Mouse (Mus musculus) central nervous system, embryonic 14 days (tissue): ENCODE measurements around the gene Svs6. TPM values are rescaled to one million over a fixed set of nuclear protein-coding genes. Genes with fewer than 3 reads are reported as not detected.

Source experiments
- polyA plus RNA-seq: library from polyadenylated mRNA; depleted of rRNA; stranded (reverse); fragments of >200 nt; gene quantifications from 2 replicates; pipeline ENCODE4 v1.2.3, GENCODE M21; 2012; rRNA removed

Gene Svs6
- polyA plus RNA-seq: not detected in 2 replicates

DNA sequence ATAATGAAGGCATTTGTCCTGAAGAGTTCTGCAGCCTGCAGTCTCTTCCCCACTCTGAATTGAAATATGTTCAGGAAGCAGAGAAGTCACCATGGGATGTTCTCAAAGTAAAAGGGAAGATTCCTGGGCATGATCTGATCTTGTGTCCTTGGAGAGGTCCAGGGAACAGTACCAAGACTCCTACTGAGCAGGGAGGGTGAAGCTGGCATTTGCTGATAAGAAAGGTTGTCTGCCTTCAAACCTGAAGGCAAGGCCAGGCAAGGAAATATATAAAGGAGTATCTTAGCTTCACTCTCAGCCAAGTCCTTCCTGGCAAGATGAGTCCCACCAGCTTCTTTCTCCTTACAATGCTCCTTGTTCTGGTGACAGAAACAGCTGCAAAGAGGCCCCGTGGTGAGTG is at the start of gene Svs6:
Gene Svs6, plus strand, starts transcription at position 301 of the 400 bp plus-strand sequence.

DNA sequence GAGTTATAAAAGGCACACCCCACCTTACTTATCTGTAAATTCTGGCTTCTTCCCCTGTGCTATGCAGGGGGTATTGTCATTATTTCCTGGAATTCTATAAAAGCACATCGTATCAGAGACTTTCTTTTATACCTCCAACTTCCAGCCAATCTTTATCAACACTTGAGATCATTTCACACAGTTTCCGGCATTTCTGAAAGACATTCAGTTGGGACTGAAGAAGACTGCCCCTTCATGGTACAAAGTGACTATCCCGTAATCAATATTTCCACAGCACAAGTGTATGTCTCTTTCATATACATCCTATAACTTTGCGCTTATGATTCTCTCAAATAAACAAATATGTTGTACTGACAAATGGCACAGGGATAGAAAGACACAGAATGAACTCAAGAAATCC is 38.2 kb upstream of the Svs6 start, which contains the start of gene Svs4:
Gene Svs4, minus strand, starts transcription at position 101 of the 400 bp plus-strand sequence.

GRCm38 (mm10) chr2:164288968-164289367 is 27.6 kb upstream of the Svs6 start, which contains the start of gene Svs3a:
Svs3a (plus strand) TSS chr2:164289268.

GRCm38 (mm10) chr2:164332440-164332839 is 15.9 kb downstream of the Svs6 start, which contains the start of gene Svs5:
Svs5 (plus strand) TSS chr2:164332740.

Other genes starting within 250 kb of the Svs6 start
- gene Stk4, start 246.4 kb upstream of the Svs6 start, polyA plus RNA-seq: 20.1 and 23.7 TPM in 2 replicates
- gene Tomm34, start 245.6 kb upstream of the Svs6 start, polyA plus RNA-seq: 31.5 and 36.4 TPM in 2 replicates
- 0.68 and 1.5 TPM in 2 replicates for gene Kcns1, start 145.6 kb upstream of the Svs6 start, polyA plus RNA-seq
- gene Wfdc5, start 134.0 kb upstream of the Svs6 start, polyA plus RNA-seq: not detected in 2 replicates
- gene Wfdc12, start 126.1 kb upstream of the Svs6 start, polyA plus RNA-seq: not detected in 2 replicates
- not detected in 2 replicates for gene Wfdc15a, start 116.6 kb upstream of the Svs6 start, polyA plus RNA-seq
- not detected in 2 replicates for gene Wfdc15b, start 95.1 kb upstream of the Svs6 start, polyA plus RNA-seq
- not detected in 2 replicates for gene Svs2, start 78.3 kb upstream of the Svs6 start, polyA plus RNA-seq
- gene Svs3b, start 60.1 kb upstream of the Svs6 start, polyA plus RNA-seq: not detected in 2 replicates
- gene Svs4, start 38.3 kb upstream of the Svs6 start, polyA plus RNA-seq: not detected in 2 replicates
- gene Svs3a, start 27.5 kb upstream of the Svs6 start, polyA plus RNA-seq: not detected in 2 replicates
- gene Svs5, start 16.0 kb downstream of the Svs6 start, polyA plus RNA-seq: not detected in 2 replicates
- gene Slpi, start 72.3 kb downstream of the Svs6 start, polyA plus RNA-seq: 0.16 and 1.3 TPM in 2 replicates
- gene Rbpjl, start 86.4 kb downstream of the Svs6 start, polyA plus RNA-seq: 0.17 and 0.74 TPM in 2 replicates
- gene Matn4, start 88.4 kb downstream of the Svs6 start, polyA plus RNA-seq: 14.9 and 118 TPM in 2 replicates
- 3.3 and 8.2 TPM in 2 replicates for gene Sdc4, start 127.1 kb downstream of the Svs6 start, polyA plus RNA-seq
- gene Sys1, start 140.2 kb downstream of the Svs6 start, polyA plus RNA-seq: 53.1 and 56.8 TPM in 2 replicates
- 10.3 and 10.7 TPM in 2 replicates for gene Gm20458, start 144.2 kb downstream of the Svs6 start, polyA plus RNA-seq
- not detected in 2 replicates for gene Trp53tg5, start 157.0 kb downstream of the Svs6 start, polyA plus RNA-seq
- gene Dbndd2, start 169.4 kb downstream of the Svs6 start, polyA plus RNA-seq: 9.6 and 11.6 TPM in 2 replicates
- 82.2 and 101 TPM in 2 replicates for gene Pigt, start 180.8 kb downstream of the Svs6 start, polyA plus RNA-seq
- gene Wfdc2, start 245.7 kb downstream of the Svs6 start, polyA plus RNA-seq: 4.5 and 14.3 TPM in 2 replicates